Mouse (Mus musculus) forelimb bud, embryonic 11.5 days (tissue): Measurements from ENCODE around the gene Suz12.
"Not testable (repeated sequence)": the region's sequence is repeated elsewhere in the genome, so short reads cannot be mapped to it uniquely, and the experiment has no call there.

Source experiments
- DNase-seq: peaks from one replicate; pipeline ENCODE4 v3.0.0-alpha.2; 2012; ENCODE audit warnings: low read depth, low spot score

The Suz12 gene

DNA sequence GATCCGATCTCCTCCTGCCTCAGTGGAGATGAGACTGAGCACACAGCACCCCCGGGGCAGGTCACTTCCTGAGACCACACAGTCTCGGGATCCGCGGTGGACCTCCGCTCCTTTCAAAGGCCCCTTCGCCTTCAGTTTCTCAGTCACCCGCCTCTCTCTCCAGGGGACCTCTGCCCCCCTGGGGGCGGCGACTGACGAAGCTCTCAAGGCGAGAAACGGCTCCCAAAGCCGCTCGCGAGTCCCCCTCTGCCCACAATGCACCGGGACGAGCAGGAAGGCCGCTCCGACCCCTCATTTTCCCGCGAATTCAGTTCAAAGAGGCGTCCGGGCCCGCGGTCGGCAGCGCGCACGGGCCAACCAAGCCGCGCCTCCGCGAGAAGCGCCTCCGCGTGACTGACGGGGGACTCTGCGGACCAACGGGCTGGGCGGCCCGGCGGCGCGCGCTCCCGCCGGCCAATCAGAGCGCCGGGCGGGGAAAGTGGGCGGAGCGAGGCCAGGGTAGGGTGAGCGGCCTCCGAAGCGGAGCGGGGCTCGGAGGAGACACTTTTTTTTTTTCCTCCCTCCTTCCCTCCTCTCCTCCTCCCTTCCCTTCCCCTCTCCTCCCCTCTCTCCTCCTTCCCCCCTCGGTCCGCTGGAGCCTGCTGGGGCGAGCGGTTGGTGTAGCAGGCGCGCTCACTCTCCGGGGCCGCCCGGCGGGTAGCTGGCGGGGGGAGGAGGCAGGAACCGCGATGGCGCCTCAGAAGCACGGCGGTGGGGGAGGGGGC is at the start of gene Suz12:
Suz12 (plus strand) TSS at position 515 of the 764 bp plus-strand sequence.
- peak; percentile 97 for DNase-seq

DNA sequence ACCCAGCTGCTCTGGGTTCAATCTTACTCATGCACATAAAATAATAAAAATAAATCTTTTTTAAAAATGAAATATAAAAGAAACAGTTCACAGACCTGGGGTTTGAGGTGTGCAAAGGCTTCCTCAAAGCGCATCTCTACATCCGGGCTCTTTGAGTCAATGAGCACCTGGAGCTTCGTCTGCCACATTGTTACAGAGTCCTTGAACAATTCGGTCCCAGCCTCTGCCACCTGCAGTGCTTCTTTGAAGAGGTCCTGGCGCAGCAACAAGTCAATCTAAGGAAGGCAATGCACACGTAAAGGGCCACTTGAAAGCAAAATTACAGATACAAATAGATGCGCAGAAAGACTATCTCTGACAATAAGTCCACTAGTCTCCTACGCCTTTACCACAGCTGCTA is 49.8 kb upstream of the Suz12 start:
- DNase-seq: no peak

DNA sequence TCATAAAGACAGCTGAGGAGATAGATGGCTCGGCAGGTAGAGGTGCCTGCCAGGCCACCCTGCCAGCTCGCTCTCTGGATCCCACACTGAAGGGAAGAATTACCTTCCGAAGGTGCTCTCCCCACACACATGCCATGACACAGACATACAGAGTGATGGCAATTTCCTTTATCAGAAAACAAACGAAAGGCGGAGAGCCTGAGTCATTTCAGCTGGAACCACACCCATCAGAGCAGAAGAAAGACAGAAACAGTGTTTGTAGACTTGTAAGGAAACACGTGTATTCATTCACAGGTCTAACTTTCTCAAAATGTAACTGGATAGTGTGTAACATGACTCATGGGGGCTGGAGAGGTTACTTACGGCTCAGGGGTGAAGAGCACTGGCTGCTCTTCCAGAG is 49.3 kb upstream of the Suz12 start:
- no peak for DNase-seq

DNA sequence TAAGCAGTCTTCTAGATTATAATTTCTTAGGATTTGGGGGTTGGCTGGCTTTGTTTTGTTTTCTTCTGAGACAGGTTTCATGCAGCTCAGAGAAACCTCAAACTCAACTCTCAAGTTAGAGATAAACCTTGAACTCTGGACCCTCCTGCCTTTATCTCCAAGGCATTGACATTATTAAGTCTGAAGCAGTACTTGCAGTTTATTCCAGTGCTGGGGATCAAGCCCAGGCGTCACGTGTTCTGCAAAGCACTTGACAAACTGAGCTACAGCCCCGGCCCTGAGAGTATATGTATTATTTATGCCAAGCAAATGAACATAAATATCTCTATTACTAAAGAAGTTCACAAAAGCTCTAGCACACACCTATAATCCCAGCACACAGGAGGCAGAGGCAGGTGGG is 45.6 kb upstream of the Suz12 start:
- DNase-seq: no peak

DNA sequence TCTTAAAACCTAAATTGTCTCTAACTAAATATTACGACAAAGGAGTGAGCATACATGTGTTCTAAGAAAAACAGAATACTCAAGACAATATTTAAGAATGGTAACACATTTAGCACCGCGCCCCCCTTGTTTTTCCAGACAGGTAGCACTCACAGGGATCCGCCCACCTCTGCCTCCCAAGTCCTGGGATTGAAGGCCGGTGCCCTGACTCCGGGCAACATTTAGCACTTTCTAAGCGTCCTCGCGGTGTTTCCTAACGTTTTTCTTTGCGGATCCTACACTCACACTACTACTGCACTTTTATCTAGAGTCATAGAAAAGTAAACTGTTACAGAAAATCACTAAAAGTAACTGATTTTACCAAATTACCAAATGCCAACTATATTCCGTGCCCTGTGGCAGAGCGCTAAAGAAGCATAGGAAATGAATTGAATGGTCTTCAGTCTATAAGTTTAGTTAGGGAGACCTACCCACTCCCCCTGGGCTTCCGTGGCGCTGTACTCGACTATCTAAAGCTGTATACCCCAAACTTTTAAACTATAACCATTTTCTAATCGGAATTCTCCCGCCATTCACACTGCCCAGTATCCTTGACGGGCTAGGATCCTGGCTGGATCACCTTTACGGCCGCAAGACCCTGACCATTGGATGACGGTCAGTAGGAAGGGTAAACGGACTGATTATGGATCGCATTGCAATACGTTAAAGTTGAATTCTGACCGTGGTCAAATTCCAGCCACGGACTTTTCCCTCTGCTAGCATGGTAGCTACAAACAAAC is 31.4 kb upstream of the Suz12 start:
- DNase-seq: no peak

DNA sequence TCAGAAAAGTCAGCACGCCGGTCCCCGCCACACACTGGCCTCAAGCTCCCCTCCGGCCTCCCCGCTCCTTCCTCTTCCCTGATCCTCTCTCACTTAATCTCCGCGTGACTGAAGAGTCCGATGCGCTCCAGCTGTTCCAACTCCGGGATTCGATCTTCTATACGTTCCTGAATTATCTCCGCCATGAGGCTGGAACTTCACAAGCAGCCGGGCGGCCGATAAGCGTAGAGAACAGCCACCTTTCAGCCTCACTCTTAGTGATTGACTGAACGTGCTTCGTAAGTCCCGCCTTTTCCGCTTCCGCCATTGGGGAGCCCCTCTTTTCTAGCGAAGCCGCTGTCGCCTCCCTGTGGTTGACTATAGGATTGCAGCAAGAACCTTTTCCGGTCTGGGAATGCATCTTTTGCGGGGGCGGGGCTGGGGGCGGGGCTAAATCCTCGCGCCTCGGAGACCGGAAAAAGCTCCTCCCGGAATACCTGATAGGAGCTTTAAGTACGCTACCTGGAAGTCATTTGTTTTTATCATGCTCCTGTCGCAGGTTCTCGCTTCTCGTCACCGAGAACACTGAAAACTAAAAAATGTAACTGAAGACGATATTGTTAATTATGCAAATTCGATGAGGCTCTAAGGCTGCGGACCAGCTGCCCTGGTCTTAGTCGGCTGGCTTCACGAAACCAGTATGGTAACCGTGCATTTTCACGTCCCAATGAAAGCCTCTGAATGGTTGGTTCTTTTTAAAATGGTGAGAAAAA is 30.6 kb upstream of the Suz12 start, which contains the start of gene Utp6:
Utp6 (minus strand) TSS at position 266 of the 752 bp plus-strand sequence.
- DNase-seq: peak; percentile 99

DNA sequence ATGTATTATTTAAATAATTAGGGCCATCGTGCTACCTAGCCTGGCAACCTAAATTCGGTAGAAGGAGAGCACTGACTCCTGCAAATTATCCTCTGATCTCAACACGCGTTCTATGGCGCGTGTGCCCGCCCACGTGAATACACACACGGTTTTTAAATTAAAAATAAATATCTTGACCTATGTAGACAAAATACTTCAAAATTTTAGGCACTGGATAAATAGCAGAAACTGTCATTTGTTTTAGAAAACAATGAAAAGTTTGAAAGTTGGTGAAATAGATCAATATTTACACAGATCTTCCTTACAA is 30.1 kb upstream of the Suz12 start:
- no peak for DNase-seq

DNA sequence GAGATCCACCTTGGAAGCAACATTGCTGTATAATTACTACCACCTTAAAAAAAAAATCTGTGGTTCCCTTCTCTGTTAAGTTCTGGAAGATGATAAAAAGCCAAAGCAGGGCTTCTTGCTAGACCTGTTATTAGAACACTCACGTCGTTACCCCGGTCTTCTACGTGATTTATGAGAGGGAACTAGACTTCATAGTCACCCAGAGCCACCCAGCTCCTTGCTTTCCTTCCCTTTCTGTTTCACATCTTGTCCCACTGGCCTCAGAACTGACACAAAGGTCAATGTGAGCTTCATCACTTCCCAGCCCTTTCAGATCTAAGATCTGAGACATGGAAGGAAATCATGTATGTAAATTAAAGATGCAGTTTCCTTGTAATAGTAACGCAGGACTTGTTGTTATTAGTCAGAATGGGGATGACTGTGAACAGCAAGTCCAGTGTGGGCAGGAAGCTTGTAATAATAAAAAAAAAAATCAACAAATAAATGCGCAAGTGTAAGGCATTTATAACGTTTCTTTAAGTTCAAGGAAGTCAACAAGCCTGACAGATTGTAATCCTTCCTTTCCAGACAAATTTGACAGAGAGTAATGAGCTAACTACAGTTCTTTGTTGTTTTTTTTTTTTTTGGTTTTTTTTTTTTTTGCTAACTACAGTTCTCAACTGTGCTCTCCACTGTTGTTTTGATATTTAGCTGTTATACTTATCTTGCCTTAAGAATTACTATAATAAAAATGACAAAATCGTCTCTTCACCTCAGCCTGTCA is 29.5 kb upstream of the Suz12 start:
- no peak for DNase-seq

DNA sequence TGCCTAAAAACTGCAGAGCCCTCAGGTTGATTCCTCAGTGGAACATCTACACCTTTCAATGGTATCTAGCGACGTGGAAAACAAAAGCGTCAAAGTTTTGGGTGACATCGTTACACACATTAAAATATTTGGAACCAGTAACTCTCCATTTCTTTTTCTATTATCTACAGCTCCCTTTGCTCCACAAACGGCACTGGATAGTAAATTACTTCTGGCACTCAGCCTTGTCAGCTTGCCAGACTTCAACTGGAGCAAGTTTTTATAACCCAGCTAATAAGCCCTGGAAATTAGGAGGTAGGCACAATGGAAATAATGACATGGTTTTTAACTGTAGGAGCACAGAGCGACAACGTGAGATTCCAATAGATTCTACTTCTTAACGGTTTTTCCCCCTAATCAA is 27.0 kb upstream of the Suz12 start:
- no peak for DNase-seq

DNA sequence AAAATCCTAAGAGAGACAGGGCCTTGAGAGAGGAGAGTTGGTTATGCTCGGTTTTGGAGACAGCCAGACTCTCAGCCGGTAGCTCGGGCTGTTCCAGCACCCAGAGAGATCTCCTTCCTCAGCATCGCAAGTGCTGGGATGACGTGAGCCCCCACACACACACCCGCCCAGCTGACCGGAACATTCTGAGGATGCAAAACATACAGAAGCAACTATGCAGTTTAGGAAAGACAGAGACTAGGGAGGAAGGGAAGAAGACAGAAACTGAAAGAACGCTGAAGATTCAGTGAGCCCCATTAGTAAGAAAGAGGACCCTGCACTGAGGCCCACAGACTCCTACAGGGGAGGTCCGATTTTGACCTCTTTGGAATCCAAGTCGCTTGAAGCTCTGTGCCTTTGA is 25.2 kb upstream of the Suz12 start:
- DNase-seq: no peak

DNA sequence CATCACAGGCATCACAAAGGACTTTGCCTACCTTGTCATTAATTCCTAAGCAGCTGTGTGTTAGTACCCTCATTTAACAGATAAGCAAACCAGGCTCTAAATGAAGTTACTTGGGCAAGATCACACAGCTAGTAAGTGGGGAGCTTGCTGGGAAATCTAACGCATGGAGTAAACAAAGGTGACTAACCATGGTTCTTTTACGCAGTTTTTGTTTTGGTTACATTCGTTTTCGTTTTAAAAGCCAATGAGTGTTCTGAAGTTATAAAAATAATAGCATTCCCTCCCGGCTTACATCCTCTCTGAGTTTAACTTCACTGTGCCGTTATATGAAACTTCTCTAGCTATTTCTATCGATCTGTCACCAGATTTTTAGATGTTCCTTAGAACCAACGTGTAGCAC is 19.8 kb upstream of the Suz12 start:
- no peak for DNase-seq

DNA sequence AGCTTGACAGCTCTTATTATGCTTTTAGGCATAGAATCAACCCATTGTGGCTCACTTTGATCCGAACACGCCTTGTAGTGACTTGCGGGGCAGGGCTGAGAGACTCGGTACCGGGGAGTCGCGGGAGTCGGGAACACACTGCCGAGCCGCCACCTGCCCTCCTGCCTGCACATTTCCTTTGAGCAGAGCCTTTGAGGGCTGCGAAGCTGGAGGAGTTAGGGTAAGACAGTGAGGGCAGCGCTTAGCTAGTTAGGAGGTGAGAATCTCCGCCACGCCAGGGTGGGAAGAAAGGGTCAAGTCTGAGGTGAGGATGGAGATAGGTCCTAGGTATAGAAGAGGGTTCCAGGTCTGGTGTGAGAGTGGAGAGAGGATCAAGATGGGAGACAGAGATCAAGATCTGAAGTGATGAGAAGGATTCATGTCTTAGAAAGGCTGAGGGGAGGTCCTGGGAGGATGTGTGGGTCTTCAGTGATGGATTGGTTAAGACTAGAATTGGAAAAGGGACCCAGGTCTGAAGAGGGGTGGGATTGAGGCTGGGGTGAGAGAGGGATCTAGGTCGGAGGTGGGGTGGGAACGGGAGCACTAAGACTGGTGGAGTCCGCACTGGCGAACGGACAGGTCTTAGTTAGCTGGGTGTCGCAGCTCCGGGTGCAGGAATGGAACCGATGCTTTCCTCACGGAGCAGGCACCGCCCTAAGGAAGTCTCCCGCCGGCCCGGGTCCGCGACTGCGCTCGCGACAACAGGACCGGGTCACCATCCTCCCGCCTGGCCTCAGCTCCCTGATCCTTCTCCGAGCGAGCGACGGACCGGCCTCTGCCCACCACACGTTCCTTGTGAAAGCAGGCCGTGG is 19.1 kb upstream of the Suz12 start:
- no peak for DNase-seq

DNA sequence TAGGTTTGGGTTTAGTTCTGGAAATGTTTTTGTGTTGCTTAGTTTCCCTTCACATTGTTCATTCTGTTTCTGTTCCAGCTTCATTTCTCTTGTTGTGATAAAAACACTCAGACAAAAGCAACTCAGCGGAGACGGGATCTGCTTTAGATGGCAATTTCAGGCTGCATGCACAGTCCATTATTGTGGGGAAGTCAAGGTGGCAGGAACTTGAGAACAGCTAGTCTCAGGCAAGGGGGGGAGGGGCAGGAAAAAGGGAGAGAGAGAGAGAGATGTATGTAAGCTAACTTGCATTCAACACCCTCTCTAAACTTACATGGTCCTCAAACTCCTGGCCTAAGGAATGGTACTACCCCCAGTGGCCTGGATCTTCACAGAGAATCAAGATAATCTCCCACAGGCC is 17.5 kb upstream of the Suz12 start:
- DNase-seq: no peak

DNA sequence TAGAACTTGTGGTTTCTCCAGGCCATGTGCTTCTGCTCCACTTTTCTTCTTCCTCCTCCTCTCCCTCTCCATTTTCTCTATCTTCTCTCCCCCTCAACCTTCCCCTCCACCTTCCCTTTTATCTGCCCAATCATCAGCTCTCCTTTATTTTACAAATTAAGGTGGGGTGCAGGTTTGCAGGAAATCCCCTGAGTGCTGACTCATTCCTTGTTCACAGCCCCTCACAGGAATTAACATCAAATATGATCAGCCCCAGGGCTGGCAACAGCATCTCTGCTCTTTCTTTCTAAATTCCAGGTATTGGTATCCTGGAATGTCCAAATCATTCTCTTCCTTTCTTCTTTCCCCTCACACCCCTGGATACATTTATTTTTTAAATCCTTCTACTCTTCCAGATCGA is 16.7 kb upstream of the Suz12 start:
- no peak for DNase-seq

DNA sequence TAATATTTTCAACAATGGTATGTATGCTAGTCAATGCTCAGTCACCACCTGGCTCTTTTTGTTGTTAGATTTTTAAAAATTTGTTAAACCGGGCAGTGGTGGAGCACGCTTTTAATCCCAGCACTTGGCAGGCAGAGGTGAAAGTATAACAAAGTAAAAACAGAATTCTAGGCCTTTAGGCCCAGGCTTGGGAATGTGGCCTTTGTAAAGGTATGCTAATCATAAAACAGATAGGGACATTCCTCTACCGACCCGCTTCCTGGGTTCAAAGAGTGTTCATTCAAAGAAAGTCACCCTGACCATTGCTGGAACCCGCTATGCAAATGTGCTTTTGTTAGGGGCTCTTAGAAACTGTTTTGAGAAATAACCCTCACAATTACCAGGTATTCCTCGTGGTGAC is 16.3 kb upstream of the Suz12 start:
- DNase-seq: not testable (repeated sequence)

DNA sequence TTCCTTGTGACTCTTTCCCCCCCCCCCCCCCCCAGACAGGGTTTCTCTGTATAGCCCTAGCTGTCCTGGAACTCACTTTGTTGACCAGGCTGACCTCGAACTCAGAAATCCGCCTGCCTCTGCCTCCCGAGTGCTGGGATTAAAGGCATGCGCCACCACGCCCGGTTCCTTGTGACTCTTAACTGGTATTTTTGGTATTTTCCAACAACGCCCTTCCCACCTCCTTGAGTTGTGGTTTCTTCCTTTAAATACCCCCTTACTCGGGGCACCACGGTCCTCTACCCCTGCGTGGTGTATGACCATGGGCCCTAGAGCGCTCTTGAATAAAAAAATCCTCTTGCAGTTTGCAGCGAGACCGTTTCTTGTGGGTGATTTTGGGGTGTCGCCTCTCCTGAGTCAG is 15.8 kb upstream of the Suz12 start:
- DNase-seq: not testable (repeated sequence)

DNA sequence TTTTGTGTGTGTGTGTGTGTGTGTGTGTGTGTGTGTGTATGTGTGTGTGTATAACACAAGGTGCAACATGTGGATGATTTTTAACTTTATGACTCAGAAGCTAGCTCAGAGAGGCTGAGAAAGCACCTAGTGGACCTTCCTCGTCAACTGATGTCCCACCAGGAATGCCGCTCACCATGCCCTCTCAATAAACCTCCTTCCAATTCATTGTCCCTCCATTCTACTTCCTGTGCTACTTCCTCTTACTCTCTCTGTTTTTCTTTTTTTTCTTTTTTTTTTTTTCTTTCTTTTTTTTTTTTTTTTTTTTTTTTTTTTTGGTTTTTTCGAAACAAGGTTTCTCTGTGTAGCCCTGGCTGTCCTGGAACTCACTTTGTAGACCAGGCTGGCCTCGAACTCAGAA is 15.2 kb upstream of the Suz12 start:
- not testable (repeated sequence) for DNase-seq

DNA sequence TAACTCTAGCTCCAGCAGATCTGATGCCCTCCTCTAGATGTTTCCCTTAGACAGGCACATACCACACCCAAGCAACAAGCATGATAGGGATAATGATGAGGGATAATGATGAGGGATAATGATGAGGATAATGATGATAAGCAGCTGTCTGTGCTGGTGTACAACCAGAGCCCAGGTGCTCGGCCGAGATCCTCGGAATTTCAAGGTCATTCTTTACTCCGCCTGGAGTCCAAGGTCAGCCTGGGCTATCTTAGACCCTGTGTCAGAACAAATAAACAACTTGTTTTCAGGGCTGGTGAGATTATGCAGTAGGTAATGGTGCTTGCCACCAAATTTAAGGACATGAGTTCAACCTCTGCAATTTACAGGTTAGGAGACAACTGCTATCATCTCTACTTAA is 6.0 kb upstream of the Suz12 start:
- DNase-seq: no peak

DNA sequence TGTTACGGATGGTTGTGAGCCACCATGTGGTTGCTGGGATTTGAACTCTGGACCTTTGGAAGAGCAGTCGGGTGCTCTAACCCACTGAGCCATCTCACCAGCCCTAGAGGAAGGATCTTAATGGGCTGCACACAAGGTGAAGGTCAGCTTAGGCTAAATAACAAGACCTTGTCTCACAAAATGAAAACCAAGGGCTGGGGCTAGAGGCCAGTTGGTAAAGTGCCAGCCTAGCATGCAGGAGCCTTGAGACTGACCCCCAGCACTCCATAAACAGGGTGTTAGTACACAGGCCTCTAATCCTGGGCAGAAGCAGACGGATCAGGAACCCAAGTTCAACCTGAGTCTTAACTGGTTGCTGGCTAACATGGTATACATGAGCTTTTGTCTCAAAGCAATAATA is 5.0 kb upstream of the Suz12 start:
- DNase-seq: no peak

DNA sequence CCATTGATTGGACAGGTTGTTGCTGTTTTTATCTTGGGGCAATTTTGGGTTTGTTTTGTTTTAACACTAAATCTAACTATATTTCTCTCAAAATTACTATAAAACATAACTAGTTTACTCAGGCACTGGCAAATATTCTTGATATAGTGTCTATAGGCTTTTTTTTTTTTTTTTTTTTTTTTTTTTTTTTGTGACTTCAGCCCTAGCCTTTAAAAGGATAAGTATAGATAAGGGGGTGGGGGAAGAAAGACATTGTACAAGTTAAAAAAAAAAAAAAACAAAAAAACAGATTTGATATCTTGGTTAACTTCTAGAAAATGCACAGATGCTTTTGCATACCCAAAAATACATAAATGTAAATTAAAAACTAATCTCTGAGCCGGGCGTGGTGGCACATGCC is 2.8 kb upstream of the Suz12 start:
- DNase-seq: no peak

DNA sequence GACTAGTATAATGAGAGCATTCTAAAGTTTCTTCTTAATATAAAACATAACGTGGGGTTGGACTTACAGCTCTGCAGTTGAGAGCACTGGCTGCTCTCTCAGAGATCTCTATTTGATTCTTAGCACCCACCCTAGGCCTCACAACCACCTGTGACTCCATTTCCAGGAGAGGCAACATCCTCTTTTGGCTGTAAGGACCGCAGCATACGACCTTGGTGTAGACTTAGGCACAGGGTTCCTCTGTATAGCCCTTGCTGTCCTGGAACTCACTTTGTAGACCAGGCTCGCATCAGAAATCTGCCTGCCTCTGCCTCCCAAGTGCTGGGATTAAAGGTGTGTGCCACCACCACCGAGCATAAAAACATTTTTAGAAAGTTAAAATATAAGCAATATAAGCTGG is 1.3 kb upstream of the Suz12 start:
- DNase-seq: no peak
